Mouse (Mus musculus) embryonic stem cell, embryonic (primary cell): ENCODE results near the gene Olfr1532-ps1.
"Not testable (repeated sequence)": the region's sequence is repeated elsewhere in the genome, so short reads cannot be mapped to it uniquely, and the experiment has no call there.

Experiments used
- CTCF ChIA-PET, 4 experiments: fragments of 300-600 bp in 2 of 4; fragments of 350-600 bp in 2 of 4; sonication (Branson Sonifier 250); formaldehyde crosslinking; loops; one replicate each; lab custom pipeline; 2022; ENCODE audit warnings: inconsistent platforms in 2 of 4; lab: Charles Lee
- POLR2A ChIA-PET, 4 experiments: fragments of 300-600 bp in 2 of 4; fragments of 350-600 bp in 2 of 4; sonication (Branson Sonifier 250); formaldehyde crosslinking; loops; one replicate each; lab custom pipeline; 2022; ENCODE audit warnings: antibody characterized with exemption in 4 of 4, inconsistent platforms in 1 of 4; lab: Charles Lee

Olfr1532-ps1 gene

DNA sequence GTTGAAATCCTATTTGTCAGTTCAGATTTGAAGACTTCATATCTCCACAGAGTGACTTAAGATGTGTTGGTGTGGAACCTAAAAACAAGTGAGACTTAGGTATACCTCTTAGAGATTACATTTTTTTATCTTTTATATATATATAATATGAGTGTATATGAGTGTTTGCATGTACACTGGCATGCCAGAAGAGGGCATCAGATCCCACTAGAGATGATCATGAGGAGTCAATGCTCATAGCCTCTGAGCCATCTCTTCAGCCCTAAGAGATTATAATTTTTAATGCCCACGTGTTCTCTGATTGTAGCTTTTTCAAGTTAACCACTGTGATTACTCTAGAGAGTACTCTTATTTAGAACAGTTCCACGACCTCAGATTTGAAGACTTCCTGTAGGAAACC is at the start of gene Olfr1532-ps1:
TSS of gene Olfr1532-ps1 (plus strand) at position 326 of the 400 bp plus-strand sequence.
- POLR2A ChIA-PET: interaction anchor here in 1 of 4 experiments (0.6 kb wide), 1 partner anchor 69 kb away, joined by 3 read pairs; no protein-coding TSS in a partner anchor
- CTCF ChIA-PET: no interaction called here

DNA sequence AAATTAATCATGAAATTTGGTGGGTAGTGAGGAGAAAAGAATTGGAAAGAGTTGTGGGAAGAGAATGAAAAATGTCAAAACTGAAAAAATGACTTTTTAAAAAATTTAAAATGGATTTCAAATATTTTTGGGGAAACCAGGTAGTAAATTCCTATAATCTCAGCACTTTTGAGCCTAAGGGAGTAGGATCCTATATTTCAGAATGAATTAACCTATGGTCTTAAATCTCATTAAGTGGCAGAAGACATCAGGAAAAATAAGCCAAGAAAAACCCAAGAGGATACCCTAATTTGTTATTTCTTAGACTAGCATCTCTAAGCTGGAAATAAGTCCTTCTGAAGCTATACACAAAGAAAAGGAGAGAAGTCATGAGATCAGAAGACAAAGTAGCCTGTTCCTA is 44.9 kb upstream of the Olfr1532-ps1 start, which contains the start of gene Olfr704:
TSS of gene Olfr704 (plus strand) at position 301 of the 400 bp plus-strand sequence.
- POLR2A ChIA-PET: no interaction called here
- CTCF ChIA-PET: no interaction called here

GRCm38 (mm10) chr7:106876791-106877190 is 31.0 kb upstream of the Olfr1532-ps1 start, which contains the start of gene Olfr705:
TSS of gene Olfr705 (minus strand) at chr7:106876891.
- CTCF ChIA-PET: no interaction called here
- POLR2A ChIA-PET: no interaction called here

DNA sequence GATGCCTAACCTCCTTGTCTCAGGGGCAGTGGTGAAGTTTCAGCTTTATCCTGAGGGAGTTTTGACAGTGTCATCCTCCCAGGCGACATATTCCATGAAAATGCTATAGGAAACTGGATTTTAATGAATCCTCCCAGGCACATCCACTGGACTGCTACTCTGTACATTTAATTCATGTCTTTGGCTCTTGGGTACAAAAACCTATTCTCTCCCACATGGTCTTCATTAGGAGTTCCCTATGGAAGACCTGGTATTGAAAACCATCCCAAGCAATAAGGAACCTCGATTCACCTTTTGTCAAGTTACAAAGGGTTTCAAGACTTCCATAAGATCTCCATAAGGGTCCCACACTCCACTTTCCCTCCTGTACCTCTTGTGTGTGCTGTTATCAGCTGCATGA is 19.7 kb upstream of the Olfr1532-ps1 start, which contains the start of gene Olfr706:
TSS of gene Olfr706 (minus strand) at position 101 of the 400 bp plus-strand sequence.
- POLR2A ChIA-PET: no interaction called here
- CTCF ChIA-PET: no interaction called here

GRCm38 (mm10) chr7:106901141-106901540 is 6.7 kb upstream of the Olfr1532-ps1 start, which contains the start of gene Olfr707:
TSS of gene Olfr707 (minus strand) at chr7:106901241.
- POLR2A ChIA-PET, CTCF ChIA-PET: not testable (repeated sequence)

GRCm38 (mm10) chr7:106920961-106921360 is 13.2 kb downstream of the Olfr1532-ps1 start:
- CTCF ChIA-PET, POLR2A ChIA-PET: not testable (repeated sequence)

DNA sequence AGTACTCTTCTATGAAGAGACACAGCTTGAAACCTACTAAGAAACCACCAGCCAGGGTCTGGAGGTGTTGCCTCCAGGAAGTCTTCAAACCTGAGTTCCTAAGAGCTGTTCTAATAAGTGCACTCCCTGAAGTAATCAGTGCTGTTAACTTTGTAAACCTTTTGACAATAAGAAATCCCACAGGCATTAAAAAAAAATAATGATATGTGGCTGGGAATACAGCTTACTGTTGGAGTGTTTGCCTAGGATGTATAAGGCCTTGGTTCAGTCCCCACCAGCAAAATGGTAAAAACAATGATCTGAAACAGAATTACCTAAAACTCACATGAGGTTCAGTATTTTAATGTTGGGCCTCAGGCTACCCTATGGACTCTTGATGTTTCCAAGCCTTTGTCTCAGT is 24.3 kb downstream of the Olfr1532-ps1 start, which contains the start of gene Olfr709-ps1:
TSS of gene Olfr709-ps1 (minus strand) at position 101 of the 400 bp plus-strand sequence.
- ChIA-PET CTCF (no interaction called here), POLR2A (no interaction called here)

- ChIA-PET CTCF (no interaction called here), POLR2A (no interaction called here)
Observed at GRCm38 (mm10) chr7:106948212-106948611, 40.4 kb downstream of the Olfr1532-ps1 start, which contains the start of gene Olfr710. TSS of gene Olfr710 (minus strand) at chr7:106948312.

DNA sequence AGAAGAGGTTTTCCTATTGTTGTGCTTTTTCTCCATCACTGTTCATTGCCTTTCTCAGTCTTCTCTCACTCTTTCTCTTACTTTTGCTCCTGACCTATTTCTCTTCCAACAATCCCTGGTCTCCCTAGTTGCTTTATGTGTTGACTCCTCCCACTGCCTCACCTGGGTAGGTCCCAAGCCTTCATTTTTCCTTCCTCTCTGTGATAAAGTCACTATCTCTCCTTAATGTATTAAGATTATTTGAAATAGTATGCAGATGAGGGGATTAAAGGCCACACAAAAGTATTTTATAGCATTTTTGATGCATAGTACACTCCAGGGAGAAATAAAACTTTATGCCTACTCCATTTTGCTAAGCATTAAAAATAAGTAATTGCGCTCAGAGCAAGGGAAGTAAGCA is 56.0 kb downstream of the Olfr1532-ps1 start, which contains the start of gene Olfr6:
TSS of gene Olfr6 (minus strand) at position 101 of the 400 bp plus-strand sequence.
- ChIA-PET CTCF (no interaction called here), POLR2A (no interaction called here)
